Mouse (Mus musculus) cerebral cortex, adult 2 months (tissue): ENCODE results near the gene Lmx1a.

Experiments
- WGBS: fragments of 180-500 bp; shearing (Covaris S2); methylation state at CpG from one replicate; pipeline ENCODE4 v1.1.7; 2018; 5-methylcytosine and 5-hydroxymethylcytosine counted together

The Lmx1a gene

GRCm38 (mm10) chr1:167878354-167878753 lies 189.3 kb downstream of the Lmx1a start:
- WGBS = 79% methylated on average over 11 of the region's 11 CpGs

- WGBS = 56% methylated on average over 5 of the region's 5 CpGs
Observed at GRCm38 (mm10) chr1:167885776-167886175, 196.7 kb downstream of the Lmx1a start.

GRCm38 (mm10) chr1:167888120-167888519 lies 199.1 kb downstream of the Lmx1a start:
- WGBS = 60% methylated on average over 5 of the region's 5 CpGs

- 32% methylated on average over 9 of the region's 9 CpGs for WGBS
Observed at GRCm38 (mm10) chr1:167888816-167889215, 199.8 kb downstream of the Lmx1a start.

GRCm38 (mm10) chr1:167896234-167896633 lies 207.2 kb downstream of the Lmx1a start:
- WGBS = 21% methylated on average over 7 of the region's 7 CpGs
